Mouse (Mus musculus) liver (tissue): ENCODE results near the gene Olfr1358.
"Not testable (repeated sequence)": the region's sequence is repeated elsewhere in the genome, so short reads cannot be mapped to it uniquely, and the experiment has no call there.

Source experiments
- DNase-seq: peaks from one replicate; pipeline ENCODE4 v3.0.0-alpha.2; 2020; ENCODE audit warnings: mixed read lengths

The Olfr1358 gene

GRCm38 (mm10) chr10:78517128-78517527 lies at the start of gene Olfr1358:
Gene Olfr1358 (plus strand): TSS chr10:78517428.
- DNase-seq: no peak

DNA sequence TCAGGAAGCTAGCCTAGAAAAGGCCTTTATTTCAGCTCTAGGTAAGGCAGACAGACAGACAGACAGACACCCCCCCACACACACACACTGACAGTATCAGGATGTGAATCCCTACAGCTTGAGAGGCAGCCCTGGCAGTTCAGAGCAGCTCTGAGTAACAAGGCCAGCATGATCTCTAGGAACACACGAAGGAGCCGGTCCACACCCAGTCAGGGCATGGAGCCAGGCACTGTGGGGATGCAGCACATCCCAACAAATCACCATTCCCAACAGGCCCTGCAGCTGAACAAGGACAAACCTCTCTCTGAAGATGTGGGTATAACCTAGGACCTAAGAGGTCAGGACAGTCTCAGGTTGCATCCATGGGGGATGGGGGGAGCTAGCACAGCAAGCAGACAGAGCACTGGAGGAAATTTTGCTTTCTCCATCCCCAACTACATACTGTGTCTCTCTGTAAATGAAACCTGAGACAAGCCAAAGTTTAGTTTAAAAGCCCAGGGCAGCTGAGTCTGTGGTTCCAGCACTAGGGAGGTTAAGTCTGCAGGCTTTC lies 49.4 kb upstream of the Olfr1358 start:
- DNase-seq: no peak

GRCm38 (mm10) chr10:78470582-78471313 lies 46.5 kb upstream of the Olfr1358 start:
- DNase-seq: no peak

GRCm38 (mm10) chr10:78472046-78472445 lies 45.2 kb upstream of the Olfr1358 start:
- DNase-seq: no peak

DNA sequence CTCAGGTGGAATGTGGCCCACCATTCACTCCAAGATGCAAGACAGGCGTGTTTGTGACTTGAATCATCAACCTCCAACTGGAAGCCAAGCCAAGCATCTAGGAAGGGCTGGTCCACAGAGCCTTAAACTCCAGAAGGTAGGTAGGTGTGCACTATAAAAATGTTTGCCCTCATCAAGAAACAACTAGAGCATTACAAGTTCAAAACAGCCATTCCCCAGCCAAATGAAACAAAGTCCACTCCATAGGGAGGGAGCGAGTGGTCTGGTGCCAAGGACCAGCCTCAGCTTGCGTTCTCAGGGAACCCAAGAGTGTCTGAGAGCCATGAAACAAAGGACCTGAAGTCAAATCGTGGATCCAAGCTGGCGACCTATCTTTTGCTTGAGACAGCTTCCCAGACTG lies 43.8 kb upstream of the Olfr1358 start:
- DNase-seq: no peak

- no peak for DNase-seq
Observed at GRCm38 (mm10) chr10:78474759-78475158, 42.5 kb upstream of the Olfr1358 start.

DNA sequence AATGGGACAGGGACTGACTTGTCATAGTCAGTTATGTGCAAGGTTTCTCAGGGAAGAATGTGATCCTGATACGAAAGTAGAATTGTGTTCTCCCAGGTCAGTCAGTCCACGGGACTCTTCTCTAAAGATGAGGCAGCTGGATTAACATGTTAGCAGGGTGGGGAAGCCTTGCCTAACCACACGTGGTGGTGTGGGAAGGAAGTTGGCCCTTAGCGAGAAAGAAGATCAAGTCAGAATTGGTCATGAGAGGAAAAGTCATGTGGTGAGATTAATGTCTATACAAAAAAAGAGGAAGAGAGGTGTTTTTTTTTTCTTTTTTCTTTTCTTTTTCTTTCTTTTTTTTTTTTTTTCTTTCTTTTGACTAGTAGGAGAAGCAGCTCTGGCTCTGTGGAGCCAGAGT lies 40.4 kb upstream of the Olfr1358 start:
- DNase-seq: no peak

DNA sequence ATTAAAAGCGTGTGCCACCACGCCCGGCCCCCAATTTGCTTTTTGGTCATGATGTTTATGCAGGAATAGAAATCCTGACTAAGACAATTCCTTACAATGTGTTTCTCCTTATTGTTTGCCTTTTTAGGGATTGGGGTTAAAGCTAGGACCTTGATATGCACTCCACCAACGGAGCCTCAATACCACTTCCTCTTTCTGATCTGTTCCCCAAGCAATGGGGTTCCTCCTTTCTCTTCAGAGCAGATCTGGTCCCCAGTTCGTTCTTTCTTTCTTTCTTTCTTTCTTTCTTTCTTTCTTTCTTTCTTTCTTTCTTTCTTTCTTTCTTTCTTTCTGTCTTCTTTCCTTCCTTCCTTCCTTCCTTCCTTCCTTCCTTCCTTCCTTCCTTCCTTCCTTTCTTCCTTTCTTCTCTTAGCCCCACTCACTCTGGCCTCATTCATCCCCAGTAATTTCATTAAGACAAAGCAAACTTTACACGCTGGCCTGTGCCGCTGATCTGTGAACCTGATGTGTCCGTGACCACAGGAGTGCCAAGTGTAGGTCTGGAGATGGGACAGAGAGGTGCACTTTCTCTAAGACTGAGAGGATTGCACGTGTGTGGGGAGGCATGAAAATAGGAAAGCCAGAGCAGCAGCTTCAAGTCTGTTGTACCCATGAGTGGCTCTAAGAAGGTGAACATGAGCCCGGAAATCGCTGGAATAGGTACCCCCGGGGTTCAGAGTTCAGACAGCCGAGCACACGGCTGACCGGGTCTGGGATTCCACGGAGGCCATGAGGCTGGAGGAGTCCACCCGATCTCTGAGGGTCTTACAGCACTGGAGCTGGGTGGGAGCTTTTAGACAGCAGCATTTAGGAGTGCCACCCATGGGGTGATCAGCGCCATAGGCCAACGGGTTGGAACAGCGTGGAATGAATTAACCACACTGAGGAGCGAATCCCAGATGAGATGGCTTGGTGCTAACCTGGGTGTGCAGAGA lies 36.0 kb upstream of the Olfr1358 start:
- no peak for DNase-seq

DNA sequence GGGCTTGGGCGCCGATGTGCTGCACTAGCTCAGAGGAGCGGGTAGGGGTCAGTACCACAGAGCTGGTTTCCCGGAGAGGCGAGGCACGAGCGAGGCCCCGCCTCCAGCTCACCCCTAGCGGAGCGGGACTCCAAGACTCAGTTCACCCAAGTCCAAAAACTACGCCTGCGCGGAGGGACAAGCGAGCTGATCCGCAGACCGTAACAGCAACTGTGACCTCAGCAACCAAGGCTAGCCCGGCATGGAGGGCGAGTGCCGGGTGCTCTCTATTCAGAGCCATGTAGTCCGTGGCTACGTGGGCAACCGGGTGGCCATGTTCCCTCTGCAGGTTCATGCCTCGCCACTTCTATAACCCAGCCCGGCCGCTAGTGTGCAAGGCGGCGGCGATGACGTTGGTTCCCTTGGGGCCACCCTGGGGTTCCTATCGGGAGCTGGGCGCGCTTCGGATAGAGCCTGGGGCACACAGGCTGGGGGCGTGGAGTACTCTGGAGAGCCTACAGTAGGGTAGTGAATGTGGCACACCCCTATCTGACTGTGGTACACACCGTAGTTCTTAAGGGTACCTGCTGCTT lies 35.2 kb upstream of the Olfr1358 start:
- peak; percentile 84 for DNase-seq

DNA sequence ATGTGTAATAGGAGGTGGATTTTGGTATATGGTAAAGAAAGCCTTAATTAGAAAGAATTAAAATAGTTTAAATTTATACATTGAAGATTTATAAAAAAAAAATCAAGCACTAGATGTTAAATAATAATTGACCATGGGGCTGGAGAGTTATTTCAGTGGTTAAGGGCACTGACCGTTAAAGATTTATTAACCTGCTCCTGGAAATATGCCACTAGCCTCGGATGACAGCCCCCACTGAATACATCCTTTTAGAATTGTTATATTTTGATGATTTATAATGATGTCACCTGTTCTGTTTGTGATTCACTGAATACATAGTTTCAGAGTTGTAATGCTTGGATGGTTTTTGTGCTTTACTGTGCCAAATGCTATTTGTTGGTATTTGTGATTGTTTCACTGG lies 31.9 kb upstream of the Olfr1358 start:
- DNase-seq: not testable (repeated sequence)

GRCm38 (mm10) chr10:78486871-78487270 lies 30.4 kb upstream of the Olfr1358 start:
- no peak for DNase-seq

DNA sequence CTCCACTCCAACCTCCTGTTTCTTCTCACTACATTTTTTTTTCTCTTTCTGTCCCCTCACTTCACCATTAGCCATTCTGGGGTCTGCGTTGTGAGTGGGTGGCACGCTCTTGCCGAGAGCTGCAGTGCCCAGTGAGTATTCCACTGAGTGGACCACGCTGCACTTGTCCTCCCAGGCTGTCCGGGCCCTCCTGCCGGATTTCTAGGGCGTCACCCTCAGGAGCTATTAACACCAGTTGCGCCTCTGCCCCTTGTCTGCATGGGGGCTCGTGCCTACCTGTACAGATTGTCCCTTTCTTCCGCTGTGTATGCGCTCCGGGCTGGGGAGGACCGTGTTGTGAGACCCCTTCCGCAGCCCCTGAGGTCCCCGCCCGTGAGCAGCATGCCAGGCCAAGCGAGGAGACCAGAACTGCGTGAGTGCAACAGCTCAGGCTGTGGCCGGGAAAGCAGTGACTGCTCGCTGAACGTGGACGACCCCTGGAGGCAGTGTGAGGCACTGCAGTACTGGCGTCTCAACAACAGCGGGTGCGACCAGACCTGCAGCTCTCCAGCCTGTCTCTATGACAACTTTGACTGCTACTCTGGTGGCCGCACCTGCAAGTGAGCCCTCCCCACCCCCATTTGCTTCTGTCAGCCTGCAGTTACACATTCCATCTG lies 29.7 kb upstream of the Olfr1358 start:
- DNase-seq: peak; percentile 76

DNA sequence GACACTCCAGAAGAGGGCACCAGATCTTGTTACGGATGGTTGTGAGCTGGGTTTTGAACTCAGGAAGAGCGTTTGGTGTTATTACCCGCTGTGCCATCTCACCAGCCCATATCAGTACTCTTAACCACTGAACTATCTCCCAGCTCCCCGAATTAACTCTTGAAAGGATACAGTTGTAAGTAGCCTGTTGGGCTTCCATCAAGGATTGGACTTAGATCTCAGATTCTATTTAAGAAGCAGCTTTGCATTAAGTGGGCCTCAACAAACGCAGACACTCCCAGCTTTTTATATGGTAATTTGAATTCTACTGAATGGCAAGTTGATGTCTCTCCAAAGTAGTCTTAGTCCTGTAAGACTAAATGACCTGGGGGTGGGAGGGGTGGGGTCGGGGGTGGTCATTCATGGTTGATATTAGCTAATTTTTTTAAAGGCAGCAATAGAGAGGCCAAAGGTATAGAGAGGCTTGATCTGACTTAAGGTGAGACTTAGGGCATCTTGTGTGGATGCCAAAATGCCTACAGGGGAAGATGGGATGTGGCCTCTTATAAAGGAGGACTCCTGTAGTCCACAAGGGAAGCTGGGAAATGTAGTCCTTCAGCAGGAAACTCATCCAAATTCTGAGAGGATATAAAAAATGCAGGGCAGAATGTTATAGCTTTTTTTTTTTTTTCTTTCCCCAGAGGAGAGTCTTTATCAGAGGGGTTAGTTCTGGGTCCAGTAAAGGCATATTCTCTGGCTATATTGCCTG lies 14.1 kb upstream of the Olfr1358 start:
- DNase-seq: no peak

DNA sequence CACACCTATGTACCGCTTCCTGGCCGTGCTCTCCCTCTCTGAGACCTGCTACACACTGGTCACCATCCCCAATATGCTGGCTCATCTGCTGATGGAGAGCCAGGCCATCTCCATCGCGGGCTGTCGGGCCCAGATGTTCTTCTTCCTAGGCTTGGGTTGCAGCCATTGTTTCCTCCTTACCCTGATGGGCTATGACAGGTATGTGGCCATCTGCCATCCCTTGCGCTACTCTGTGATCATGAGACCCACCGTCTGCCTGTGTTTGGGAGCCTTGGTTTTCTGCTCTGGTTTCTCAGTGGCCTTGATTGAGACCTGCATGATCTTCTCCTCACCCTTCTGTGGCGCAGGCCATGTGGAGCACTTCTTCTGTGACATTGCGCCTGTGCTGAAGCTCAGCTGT lies 2.6 kb downstream of the Olfr1358 start:
- DNase-seq: no peak

DNA sequence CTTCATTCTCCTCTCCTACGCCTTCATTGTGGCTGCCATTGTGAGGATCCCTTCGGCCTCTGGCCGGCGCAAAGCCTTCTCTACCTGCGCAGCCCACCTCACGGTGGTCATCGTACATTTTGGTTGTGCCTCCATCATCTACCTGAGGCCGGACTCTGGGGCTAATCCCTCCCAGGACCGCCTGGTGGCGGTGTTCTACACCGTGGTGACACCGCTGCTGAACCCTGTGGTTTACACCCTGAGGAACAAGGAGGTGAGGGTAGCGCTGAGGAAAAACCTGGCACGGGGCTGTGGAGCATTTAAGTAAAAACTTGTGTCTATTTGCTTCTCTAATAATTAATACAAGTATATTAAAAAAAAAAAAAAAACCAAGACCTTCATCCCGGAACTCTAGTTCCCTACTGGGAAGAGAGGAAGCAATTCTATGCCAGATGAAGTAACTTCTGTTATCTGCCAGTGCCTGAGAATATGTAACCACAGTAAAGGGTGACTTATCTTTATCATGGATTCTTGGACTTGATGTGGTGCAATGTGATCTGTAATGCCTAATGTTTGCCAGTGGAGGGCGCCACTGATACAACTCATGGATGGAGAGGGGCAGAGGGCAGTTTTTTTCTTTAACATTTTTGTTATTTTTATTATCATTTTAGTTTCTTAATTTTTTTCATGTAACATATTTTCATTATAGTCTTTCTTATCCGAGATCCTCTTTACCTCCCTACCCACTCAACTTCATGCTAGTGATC lies 3.2 kb downstream of the Olfr1358 start:
- DNase-seq: peak; percentile 26

DNA sequence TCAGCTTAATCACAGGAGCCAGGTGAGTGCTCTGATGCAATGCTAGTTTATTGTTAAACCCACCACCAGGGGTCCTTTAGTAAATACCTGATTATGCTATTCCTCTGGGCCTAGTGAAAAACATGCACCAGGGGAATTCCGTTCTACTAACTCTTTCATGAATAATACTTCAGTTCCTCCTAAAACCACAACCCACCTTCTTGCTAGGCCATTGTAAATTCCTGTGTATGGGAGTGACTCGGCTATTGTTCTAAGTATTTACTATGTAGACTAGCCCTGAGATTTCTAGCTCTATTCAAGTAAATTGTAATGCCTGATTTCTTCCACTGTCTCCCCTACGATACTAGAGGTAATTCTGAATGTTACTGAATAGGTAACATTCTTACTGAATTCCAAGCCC lies 7.8 kb downstream of the Olfr1358 start:
- DNase-seq: not testable (repeated sequence)

DNA sequence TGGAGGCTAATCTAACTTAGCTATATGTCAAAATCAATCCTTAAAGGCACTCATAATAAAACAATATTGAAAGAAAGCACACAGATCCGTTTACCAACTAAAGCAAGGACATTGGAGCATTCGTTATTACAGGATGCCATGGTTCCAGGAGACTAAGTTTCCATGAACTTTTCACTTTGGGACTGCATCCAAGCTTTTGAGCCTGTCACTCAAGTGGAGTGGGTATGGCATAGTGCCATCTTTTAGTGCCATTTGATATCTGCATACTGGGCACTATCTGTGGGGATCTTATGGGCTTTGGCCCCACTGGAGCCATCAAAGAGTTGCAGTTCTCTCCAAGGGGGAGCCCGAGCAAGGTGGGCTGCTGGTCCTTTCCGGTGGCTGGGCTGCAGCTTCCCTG lies 8.3 kb downstream of the Olfr1358 start:
- DNase-seq: no peak

DNA sequence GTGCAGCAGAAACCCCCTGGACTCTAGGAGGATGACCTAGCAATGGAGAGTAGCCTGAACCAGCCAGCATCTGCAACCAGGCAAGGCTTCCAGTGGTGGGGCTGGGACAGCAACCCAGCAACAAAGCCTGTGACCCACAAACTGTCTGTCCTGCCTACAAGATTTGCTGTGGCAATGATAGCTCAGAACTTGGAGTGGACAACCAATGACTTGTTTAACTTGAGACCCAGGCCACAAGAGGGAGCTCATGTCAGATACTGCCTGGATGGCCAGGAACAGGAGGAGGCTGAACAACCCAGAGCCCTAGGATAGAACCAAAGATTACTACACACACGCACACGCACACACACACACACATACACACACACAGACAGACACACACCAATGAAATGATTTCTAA lies 23.7 kb downstream of the Olfr1358 start:
- DNase-seq: no peak

GRCm38 (mm10) chr10:78565070-78565469 lies 47.8 kb downstream of the Olfr1358 start:
- DNase-seq: no peak

DNA sequence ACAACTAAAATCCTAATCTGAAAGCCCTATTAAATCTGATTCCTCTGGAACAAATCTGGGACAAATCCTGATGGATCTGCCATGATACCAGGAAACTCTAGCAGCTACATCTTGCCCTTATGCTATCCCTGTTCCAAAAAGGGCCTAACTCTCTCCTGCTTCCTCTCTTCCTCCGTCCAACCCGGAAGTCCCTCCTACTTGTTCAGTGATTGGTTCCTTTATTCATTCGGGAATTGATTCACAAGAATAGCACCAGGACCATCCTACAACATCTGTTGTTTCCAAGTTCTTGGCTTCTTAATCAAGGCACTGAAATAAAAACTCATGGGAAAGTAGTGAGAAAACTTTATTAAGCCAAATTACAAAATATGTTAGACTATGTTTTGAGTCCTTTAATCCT lies 52.0 kb downstream of the Olfr1358 start:
- DNase-seq: no peak

DNA sequence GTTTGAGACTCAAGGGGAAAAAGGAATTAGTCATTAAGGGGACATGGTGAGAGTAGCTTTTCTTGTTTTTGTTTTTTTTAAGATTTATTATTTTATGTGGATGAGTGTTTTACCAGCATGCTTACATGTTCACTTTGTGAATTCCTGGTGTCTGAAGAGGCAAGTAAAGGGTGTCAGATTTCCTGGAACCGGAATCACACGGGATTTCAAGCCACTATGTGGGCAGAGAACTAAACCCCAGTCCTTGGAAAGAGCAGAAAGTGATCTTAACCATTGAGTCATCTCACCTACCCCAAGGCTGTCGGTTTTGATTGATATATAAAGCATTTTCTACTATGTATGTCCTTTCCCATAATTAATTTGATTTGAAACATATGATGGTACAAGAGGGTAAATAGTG lies 52.5 kb downstream of the Olfr1358 start:
- DNase-seq: no peak
